Mouse (Mus musculus): ENCODE measurements around the gene Olfr770. TPM values are rescaled to one million over a fixed set of nuclear protein-coding genes. Genes with fewer than 3 reads are reported as not detected.
"Not testable (repeated sequence)": the region's sequence is repeated elsewhere in the genome, so short reads cannot be mapped to it uniquely, and the experiment has no call there.

The Olfr770 gene
- not detected in 2 replicates for total RNA-seq (2021)
- long read RNA-seq: 0 reads

- DNase-seq: no peak
These were observed at the start of gene Olfr770 for GRCm38 (mm10) chr10:129138898-129139297. Gene Olfr770 (minus strand): TSS chr10:129138998.

- DNase-seq: not testable (repeated sequence)
These were observed 48.5 kb upstream of the Olfr770 start, which contains the start of gene Olfr773 for GRCm38 (mm10) chr10:129187319-129187718. Gene Olfr773 (minus strand): TSS chr10:129187419.

GRCm38 (mm10) chr10:129177821-129178220, 39.0 kb upstream of the Olfr770 start, which contains the start of gene Olfr772:
Gene Olfr772 (minus strand): TSS chr10:129177921.
- not testable (repeated sequence) for DNase-seq

- no peak for DNase-seq
These were observed 25.9 kb upstream of the Olfr770 start, which contains the start of gene Olfr771 for GRCm38 (mm10) chr10:129164651-129165050. Gene Olfr771 (minus strand): TSS chr10:129164751.

- no peak for DNase-seq
These were observed 21.0 kb downstream of the Olfr770 start, which contains the start of gene Olfr769 for GRCm38 (mm10) chr10:129117761-129118160. Gene Olfr769 (minus strand): TSS chr10:129117861.

GRCm38 (mm10) chr10:129115146-129115545, 23.7 kb downstream of the Olfr770 start:
- DNase-seq: no peak

- DNase-seq: no peak
These were observed 37.6 kb downstream of the Olfr770 start for GRCm38 (mm10) chr10:129101231-129101630.

- no peak for DNase-seq
These were observed 39.5 kb downstream of the Olfr770 start, which contains the start of gene Olfr768 for GRCm38 (mm10) chr10:129099275-129099674. Gene Olfr768 (minus strand): TSS chr10:129099375.

- not testable (repeated sequence) for DNase-seq
These were observed 56.0 kb downstream of the Olfr770 start, which contains the start of gene Olfr767 for GRCm38 (mm10) chr10:129082810-129083209. Gene Olfr767 (minus strand): TSS chr10:129082910.

Other genes starting within 250 kb of the Olfr770 start
- gene Gdf11, start 247.3 kb downstream of the Olfr770 start, total RNA-seq (2021): 1.5 and 1.9 TPM in 2 replicates
- 238 and 302 TPM in 2 replicates for gene Cd63, start 238.0 kb downstream of the Olfr770 start, total RNA-seq (2021)
- 7.7 and 15.9 TPM in 2 replicates for gene Rdh5, start 216.1 kb downstream of the Olfr770 start, total RNA-seq (2021)
- 189 and 195 TPM in 2 replicates for gene Bloc1s1, start 215.0 kb downstream of the Olfr770 start, total RNA-seq (2021)
- gene Itga7, start 205.2 kb downstream of the Olfr770 start, total RNA-seq (2021): 9.6 and 10.2 TPM in 2 replicates
- gene Mettl7b, start 178.0 kb downstream of the Olfr770 start, total RNA-seq (2021): 5.7 TPM in 1 of 2 replicates, not detected in the other
- gene Olfr9, start 149.6 kb downstream of the Olfr770 start, total RNA-seq (2021): not detected in 2 replicates
- gene Olfr763, start 128.2 kb downstream of the Olfr770 start, total RNA-seq (2021): not detected in 2 replicates
- gene Olfr764-ps1, start 99.1 kb downstream of the Olfr770 start, total RNA-seq (2021): not detected in 2 replicates
- not detected in 2 replicates for gene Olfr765, start 89.0 kb downstream of the Olfr770 start, total RNA-seq (2021)
- not detected in 2 replicates for gene Olfr766-ps1, start 70.0 kb downstream of the Olfr770 start, total RNA-seq (2021)
- not detected in 2 replicates for gene Olfr767, start 56.1 kb downstream of the Olfr770 start, total RNA-seq (2021)
- not detected in 2 replicates for gene Olfr768, start 39.6 kb downstream of the Olfr770 start, total RNA-seq (2021)
- gene Olfr769, start 21.1 kb downstream of the Olfr770 start, total RNA-seq (2021): not detected in 2 replicates
- not detected in 2 replicates for gene Olfr771, start 25.8 kb upstream of the Olfr770 start, total RNA-seq (2021)
- not detected in 2 replicates for gene Olfr772, start 38.9 kb upstream of the Olfr770 start, total RNA-seq (2021)
- not detected in 2 replicates for gene Olfr773, start 48.4 kb upstream of the Olfr770 start, total RNA-seq (2021)
- gene Olfr774, start 97.2 kb upstream of the Olfr770 start, total RNA-seq (2021): not detected in 2 replicates
- gene Olfr775, start 109.4 kb upstream of the Olfr770 start, total RNA-seq (2021): not detected in 2 replicates
- gene Olfr776, start 120.1 kb upstream of the Olfr770 start, total RNA-seq (2021): not detected in 2 replicates
- not detected in 2 replicates for gene Olfr777, start 132.5 kb upstream of the Olfr770 start, total RNA-seq (2021)
- not detected in 2 replicates for gene Olfr780, start 179.1 kb upstream of the Olfr770 start, total RNA-seq (2021)
- not detected in 2 replicates for gene Olfr781, start 189.9 kb upstream of the Olfr770 start, total RNA-seq (2021)
- gene Olfr782, start 209.9 kb upstream of the Olfr770 start, total RNA-seq (2021): not detected in 2 replicates
- gene Olfr784, start 245.1 kb upstream of the Olfr770 start, total RNA-seq (2021): not detected in 2 replicates

Measured in adrenal gland, postnatal 25 days (tissue).